Mouse (Mus musculus): ENCODE measurements around the gene Pbx4. TPM values are rescaled to one million over a fixed set of nuclear protein-coding genes. Genes with fewer than 3 reads are reported as not detected.

Pbx4 gene
- polyA plus RNA-seq, 2 experiments = 6.6 to 6.8 TPM

DNA sequence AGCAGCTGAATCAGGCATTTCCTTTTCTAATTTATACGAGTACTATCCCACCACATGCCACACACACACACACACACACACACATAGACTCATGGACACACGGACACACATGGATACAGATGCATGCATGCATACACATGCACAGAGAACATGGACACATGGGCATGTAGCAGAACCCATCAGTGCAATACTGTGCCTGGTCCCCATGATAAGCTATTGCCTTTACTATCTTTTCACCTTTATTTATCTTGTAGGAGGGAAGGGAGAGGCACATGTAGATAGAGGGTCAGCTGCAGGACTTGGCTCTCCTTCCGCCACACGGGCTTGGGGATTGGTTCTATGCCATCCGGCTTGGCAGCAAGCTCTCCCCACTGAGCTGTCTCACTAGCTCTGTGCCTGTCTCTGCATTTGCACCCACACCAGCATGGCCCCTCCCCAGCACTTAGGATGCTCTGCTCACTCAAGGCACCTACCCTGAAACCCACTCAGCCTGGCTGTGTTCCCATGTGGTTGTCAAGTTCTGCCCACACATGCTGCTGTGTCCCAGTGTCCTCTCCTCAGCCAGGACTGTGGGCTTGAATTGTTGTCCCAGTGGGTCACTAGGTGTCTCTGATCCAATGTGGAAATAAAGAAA lies 31.2 kb downstream of the Pbx4 start:
- ATAC-seq (ENCODE audit: low FRiP score, low read depth) = no peak
- WGBS = 90% methylated on average over 5 of the region's 5 CpGs

DNA sequence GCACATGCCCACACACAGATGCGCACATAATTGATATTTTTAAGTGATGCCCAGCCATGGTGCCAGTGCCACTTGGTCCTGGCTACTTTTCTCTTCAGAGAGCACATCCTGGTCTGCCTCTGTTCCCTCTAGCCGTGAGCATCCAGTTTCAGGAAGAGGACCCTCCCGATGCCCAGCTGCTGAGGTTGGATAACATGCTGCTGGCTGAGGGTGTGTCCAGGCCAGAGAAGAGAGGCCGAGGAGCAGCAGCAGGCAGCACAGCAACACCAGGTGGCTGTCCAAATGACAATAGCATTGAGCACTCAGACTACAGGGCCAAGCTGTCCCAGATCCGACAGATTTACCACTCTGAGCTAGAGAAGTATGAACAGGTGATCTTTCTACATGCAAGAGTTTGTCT lies 31.9 kb downstream of the Pbx4 start:
- 64% methylated on average over 5 of the region's 5 CpGs for WGBS
- no peaks in the 10 kb centered on the region for H3K4me1 ChIP-seq (ENCODE audit: control insufficient read depth, insufficient read depth, low read length)
- H3K4me2 ChIP-seq (replicated peaks; ENCODE audit: low read depth, low read length, severe bottlenecking) = no peak overlapping the region
- DNase-seq (ENCODE audit: low spot score) (no peak), ATAC-seq (ENCODE audit: low FRiP score, low read depth) (no peak)
- H3K9me3 ChIP-seq (ENCODE audit: control insufficient read depth, low read length) = no peaks in the 10 kb centered on the region
- H3K9ac ChIP-seq (ENCODE audit: low read depth, low read length, severe bottlenecking) = no peak overlapping the region
- H3K27ac ChIP-seq (replicated peaks; ENCODE audit: low read depth, low read length) = no peak overlapping the region
- no peaks in the 10 kb centered on the region for H3K27me3 ChIP-seq (ENCODE audit: control insufficient read depth, insufficient read depth, low read length)
- no peak for TF ChIP-seq POLR2A (IDR thresholded peaks at IDR 0.05; ENCODE audit: borderline replicate concordance, extremely low read depth, insufficient read depth, insufficient read length)
- no peaks in the 10 kb centered on the region for H3K36me3 ChIP-seq (ENCODE audit: control insufficient read depth, insufficient read depth, low read length)
- H3K4me3 ChIP-seq (replicated peaks; ENCODE audit: low read length) = no peak overlapping the region

More for the DNA sequence above, 31.2 kb downstream of the Pbx4 start:
- Histone ChIP-seq H3K9me3 (ENCODE audit: control insufficient read depth, low read length) (no peaks in the 10 kb centered on the region), H3K4me2 (replicated peaks; ENCODE audit: low read depth, low read length, severe bottlenecking) (no peak overlapping the region), H3K27ac (replicated peaks; ENCODE audit: low read depth, low read length) (no peak overlapping the region), H3K4me3 (replicated peaks; ENCODE audit: low read length) (no peak overlapping the region), H3K36me3 (ENCODE audit: control insufficient read depth, insufficient read depth, low read length) (no peaks in the 10 kb centered on the region), H3K27me3 (ENCODE audit: control insufficient read depth, insufficient read depth, low read length) (no peaks in the 10 kb centered on the region), H3K9ac (ENCODE audit: low read depth, low read length, severe bottlenecking) (no peak overlapping the region), H3K4me1 (ENCODE audit: control insufficient read depth, insufficient read depth, low read length) (no peaks in the 10 kb centered on the region)
- DNase-seq (ENCODE audit: low spot score) = no peak
- no peak for TF ChIP-seq POLR2A (IDR thresholded peaks at IDR 0.05; ENCODE audit: borderline replicate concordance, extremely low read depth, insufficient read depth, insufficient read length)

GRCm38 (mm10) chr8:69867696-69868326 lies 35.5 kb downstream of the Pbx4 start:
- H3K4me1 ChIP-seq (ENCODE audit: control insufficient read depth, insufficient read depth, low read length) = no peaks in the 10 kb centered on the region
- H3K9me3 ChIP-seq (ENCODE audit: control insufficient read depth, low read length) = no peaks in the 10 kb centered on the region
- 71% methylated on average over 5 of the region's 5 CpGs for WGBS
- H3K9ac ChIP-seq (ENCODE audit: low read depth, low read length, severe bottlenecking) = 0 out of 2 replicates have a peak overlapping the region, but pooled peaks have one; percentile 12
- no peaks in the 10 kb centered on the region for H3K36me3 ChIP-seq (ENCODE audit: control insufficient read depth, insufficient read depth, low read length)
- no peak overlapping the region for H3K4me3 ChIP-seq (replicated peaks; ENCODE audit: low read length)
- no peak for TF ChIP-seq POLR2A (IDR thresholded peaks at IDR 0.05; ENCODE audit: borderline replicate concordance, extremely low read depth, insufficient read depth, insufficient read length)
- no peak overlapping the region for H3K27ac ChIP-seq (replicated peaks; ENCODE audit: low read depth, low read length)
- H3K4me2 ChIP-seq (replicated peaks; ENCODE audit: low read depth, low read length, severe bottlenecking) = no peak overlapping the region
- ATAC-seq (ENCODE audit: low FRiP score, low read depth) = no peak
- no peaks in the 10 kb centered on the region for H3K27me3 ChIP-seq (ENCODE audit: control insufficient read depth, insufficient read depth, low read length)
- DNase-seq (ENCODE audit: low spot score) = no peak

GRCm38 (mm10) chr8:69870003-69870765 lies 37.9 kb downstream of the Pbx4 start:
- H3K9ac ChIP-seq (ENCODE audit: low read depth, low read length, severe bottlenecking) = no peak overlapping the region
- H3K27me3 ChIP-seq (ENCODE audit: control insufficient read depth, insufficient read depth, low read length) = no peaks in the 10 kb centered on the region
- H3K4me2 ChIP-seq (replicated peaks; ENCODE audit: low read depth, low read length, severe bottlenecking) = no peak overlapping the region
- DNase-seq (ENCODE audit: low spot score) (no peak), ATAC-seq (ENCODE audit: low FRiP score, low read depth) (no peak)
- no peak for TF ChIP-seq POLR2A (IDR thresholded peaks at IDR 0.05; ENCODE audit: borderline replicate concordance, extremely low read depth, insufficient read depth, insufficient read length)
- WGBS = 81% methylated on average over 11 of the region's 11 CpGs
- H3K36me3 ChIP-seq (ENCODE audit: control insufficient read depth, insufficient read depth, low read length) = no peaks in the 10 kb centered on the region
- H3K4me1 ChIP-seq (ENCODE audit: control insufficient read depth, insufficient read depth, low read length) = no peaks in the 10 kb centered on the region
- H3K27ac ChIP-seq (replicated peaks; ENCODE audit: low read depth, low read length) = no peak overlapping the region
- H3K4me3 ChIP-seq (replicated peaks; ENCODE audit: low read length) = no peak overlapping the region
- no peaks in the 10 kb centered on the region for H3K9me3 ChIP-seq (ENCODE audit: control insufficient read depth, low read length)

DNA sequence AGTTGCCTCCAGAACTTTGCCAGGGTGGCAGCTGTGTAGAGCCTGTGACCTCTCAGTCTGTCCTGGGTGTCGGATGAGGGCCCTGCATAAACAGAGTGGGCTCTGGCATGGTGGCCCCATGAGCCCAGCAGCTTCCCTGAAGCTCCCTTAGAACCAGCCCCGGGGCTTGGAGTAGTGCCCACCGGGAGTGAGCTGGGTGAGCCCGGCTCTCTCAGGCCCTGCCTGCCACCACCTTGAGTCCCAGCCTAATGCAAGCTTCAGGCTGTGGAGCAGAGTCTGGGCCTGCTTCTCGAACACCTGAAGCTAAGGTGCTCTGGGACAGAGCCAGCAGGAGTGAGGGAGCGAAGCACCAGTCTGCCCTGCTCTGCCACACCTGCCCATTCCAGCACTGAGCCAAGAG lies 38.6 kb downstream of the Pbx4 start:
- DNase-seq (ENCODE audit: low spot score) (no peak), ATAC-seq (ENCODE audit: low FRiP score, low read depth) (no peak)
- WGBS = 82% methylated on average over 6 of the region's 6 CpGs
- no peak overlapping the region for H3K27ac ChIP-seq (replicated peaks; ENCODE audit: low read depth, low read length)
- no peak overlapping the region for H3K4me3 ChIP-seq (replicated peaks; ENCODE audit: low read length)
- no peaks in the 10 kb centered on the region for H3K9me3 ChIP-seq (ENCODE audit: control insufficient read depth, low read length)
- no peak overlapping the region for H3K4me2 ChIP-seq (replicated peaks; ENCODE audit: low read depth, low read length, severe bottlenecking)
- H3K4me1 ChIP-seq (ENCODE audit: control insufficient read depth, insufficient read depth, low read length) = no peaks in the 10 kb centered on the region
- H3K27me3 ChIP-seq (ENCODE audit: control insufficient read depth, insufficient read depth, low read length) = no peaks in the 10 kb centered on the region
- TF ChIP-seq POLR2A (IDR thresholded peaks at IDR 0.05; ENCODE audit: borderline replicate concordance, extremely low read depth, insufficient read depth, insufficient read length) = no peak
- no peaks in the 10 kb centered on the region for H3K36me3 ChIP-seq (ENCODE audit: control insufficient read depth, insufficient read depth, low read length)
- H3K9ac ChIP-seq (ENCODE audit: low read depth, low read length, severe bottlenecking) = no peak overlapping the region

All from limb, embryonic 14.5 days (tissue).